Mouse (Mus musculus) spleen, adult 12 weeks (tissue): ENCODE measurements around the gene Eefsec.

ENCODE experiments used
- DNase-seq: peaks from one replicate; pipeline ENCODE4 v3.0.0; 2022; ENCODE audit warnings: low spot score

The Eefsec gene

GRCm38 (mm10) chr6:88260645-88261044, 185.7 kb downstream of the Eefsec start:
- DNase-seq, result no peak

GRCm38 (mm10) chr6:88259621-88260020, 186.7 kb downstream of the Eefsec start:
- no peak for DNase-seq

DNA sequence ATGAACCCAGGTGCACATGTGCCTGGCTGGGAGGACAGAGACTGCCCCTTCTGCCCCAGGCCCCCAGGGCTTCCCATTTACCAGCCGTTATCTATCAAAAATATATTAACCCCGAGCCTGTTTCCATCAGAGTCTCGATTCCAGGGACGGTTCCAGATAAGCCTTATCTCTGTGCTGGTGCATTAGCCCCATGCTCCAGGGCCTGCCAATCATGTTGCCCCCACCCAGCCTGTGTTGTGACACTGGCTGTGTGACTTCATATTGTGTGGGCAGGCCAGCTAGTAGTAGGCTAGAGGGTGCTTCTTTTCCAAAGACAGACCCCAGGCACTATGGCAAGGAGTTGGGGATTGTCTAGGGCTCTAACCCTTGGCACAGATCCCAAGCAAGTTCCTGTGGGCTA, 190.9 kb downstream of the Eefsec start:
- DNase-seq, result no peak

DNA sequence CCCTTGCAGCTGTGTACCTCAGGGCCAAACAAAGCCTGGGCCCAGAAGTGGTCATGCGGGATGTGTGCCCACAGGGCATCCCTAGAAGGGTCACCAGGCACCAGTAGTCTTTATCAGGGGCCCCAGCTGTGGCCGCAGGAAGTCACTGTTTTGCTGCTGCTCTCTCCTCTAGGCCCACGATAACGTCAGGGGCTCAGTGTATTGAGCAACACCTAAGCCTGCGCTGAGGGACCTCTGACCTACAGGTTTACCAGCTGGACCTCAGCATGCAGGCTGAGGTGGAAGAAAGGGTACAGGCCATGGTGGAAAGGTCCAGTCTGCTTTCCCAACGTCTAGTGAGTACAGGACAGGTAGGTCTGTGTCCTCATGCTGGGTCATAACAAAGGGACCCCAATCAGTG, 192.3 kb downstream of the Eefsec start:
- no peak for DNase-seq

GRCm38 (mm10) chr6:88251798-88252478, 194.4 kb downstream of the Eefsec start:
- DNase-seq, result no peak

- DNase-seq, result no peak
These were observed 194.9 kb downstream of the Eefsec start for GRCm38 (mm10) chr6:88251396-88251795.

GRCm38 (mm10) chr6:88249231-88249630, 197.1 kb downstream of the Eefsec start:
- no peak for DNase-seq

GRCm38 (mm10) chr6:88242604-88243003, 203.7 kb downstream of the Eefsec start:
- no peak for DNase-seq

DNA sequence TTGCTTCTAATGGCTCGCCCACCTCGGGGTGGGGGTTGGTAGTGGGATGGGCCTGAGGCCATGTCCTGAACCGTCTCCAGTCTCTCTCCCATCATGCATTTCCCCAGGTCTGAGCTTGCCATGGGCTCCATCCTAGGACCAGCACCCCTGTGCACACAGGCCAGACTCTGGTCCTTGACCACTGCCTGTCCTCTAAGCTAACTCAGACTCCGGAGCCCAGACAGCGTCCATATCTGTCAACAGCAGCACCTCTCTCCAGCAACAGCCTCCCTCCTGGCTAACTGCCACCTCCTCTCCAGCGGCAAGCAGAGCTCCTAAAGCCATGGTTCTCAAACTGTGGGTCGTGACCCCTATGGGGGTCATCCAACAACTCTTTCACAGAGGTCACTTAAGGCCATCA, 209.8 kb downstream of the Eefsec start:
- no peak for DNase-seq

- no peak for DNase-seq
These were observed 210.4 kb downstream of the Eefsec start for GRCm38 (mm10) chr6:88235983-88236382.

DNA sequence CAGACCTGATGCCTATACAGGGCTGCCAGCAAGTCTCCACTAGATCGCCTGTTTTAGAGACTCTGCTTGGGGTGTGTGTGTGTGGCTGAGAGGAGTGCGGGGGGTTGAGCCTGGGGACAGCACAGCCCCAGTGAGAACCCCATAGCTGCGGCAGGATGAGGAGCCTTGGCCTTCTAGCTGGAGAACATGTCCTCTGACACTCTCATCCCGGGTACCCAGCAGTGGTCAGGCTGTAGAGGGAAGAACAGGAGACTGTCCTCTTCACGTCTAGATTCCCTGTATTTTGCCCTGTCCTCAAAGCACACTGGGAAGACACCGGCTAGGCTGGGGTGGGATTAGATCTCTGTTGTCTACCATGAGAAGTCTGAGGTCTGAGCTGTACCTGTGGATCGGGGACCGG, 210.9 kb downstream of the Eefsec start:
- DNase-seq, result no peak

GRCm38 (mm10) chr6:88233996-88234395, 212.3 kb downstream of the Eefsec start:
- DNase-seq, result no peak

GRCm38 (mm10) chr6:88232221-88232620, 214.1 kb downstream of the Eefsec start:
- no peak for DNase-seq

- no peak for DNase-seq
These were observed 214.5 kb downstream of the Eefsec start for GRCm38 (mm10) chr6:88231821-88232220.

- DNase-seq, result no peak
These were observed 217.1 kb downstream of the Eefsec start for GRCm38 (mm10) chr6:88229221-88229620.

DNA sequence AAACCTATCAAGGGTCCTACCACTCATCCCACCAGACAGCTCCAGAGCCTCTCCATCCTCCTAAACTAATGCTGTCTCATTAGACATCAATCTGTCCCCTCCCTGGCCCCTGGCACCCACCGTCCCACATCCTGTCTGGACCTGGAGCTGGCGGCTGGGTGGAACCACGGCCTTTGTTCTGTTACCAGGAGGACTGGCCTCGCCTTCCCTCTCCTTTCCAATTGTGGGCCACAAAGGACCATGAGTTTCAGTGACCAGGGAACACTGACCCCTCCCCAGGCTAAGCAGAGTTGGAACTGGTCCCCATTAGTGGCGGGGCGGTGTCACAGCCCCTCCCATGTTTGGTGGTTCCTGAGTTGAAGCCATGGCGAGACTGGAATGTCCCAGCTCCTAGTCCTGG, 218.8 kb downstream of the Eefsec start:
- no peak for DNase-seq

DNA sequence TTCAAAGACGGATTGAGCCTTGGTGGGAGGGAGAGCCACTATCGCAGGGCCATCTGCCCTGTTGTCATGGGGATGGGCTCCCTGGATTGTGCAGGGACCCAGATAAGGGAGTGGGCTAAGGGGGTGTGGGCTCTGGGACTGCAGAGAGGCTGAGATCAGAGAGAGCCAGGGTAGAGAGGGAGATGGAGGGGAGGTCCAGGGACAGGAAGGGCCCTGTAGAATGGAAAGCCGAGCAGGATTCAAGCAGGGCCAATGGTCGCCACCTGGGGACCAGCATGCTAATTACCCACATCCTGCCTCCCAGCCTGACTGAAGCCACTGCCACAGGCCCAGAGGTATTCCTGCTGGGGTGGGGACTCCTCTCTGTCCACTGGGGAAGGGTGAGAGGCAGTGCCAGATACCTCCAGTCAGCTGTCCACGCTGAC, 219.8 kb downstream of the Eefsec start:
- no peak for DNase-seq

- no peak for DNase-seq
These were observed 224.4 kb downstream of the Eefsec start, which contains the start of gene Dnajb8 for GRCm38 (mm10) chr6:88221968-88222367. Gene Dnajb8, plus strand, starts transcription at chr6:88222268.

DNA sequence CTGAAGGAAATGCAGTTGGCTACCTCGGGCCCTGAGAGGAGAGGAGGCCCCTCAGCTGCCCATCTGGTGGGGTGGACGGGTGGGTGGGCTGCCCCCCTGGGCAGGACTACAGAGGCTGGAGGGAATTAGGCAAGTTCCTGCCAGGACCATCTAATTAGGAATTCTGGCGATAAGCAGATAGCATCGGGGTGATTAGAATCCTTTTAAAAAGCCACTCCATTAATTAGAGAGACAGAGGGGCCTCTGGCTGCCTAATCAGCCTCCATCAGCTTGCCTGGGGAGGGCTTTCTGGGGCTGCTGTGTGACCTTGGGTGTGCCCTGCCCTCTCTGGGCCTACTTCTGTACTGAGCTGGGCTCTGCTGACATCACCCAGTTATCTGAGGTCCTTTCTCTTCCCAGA, 227.2 kb downstream of the Eefsec start:
- DNase-seq, result no peak

DNA sequence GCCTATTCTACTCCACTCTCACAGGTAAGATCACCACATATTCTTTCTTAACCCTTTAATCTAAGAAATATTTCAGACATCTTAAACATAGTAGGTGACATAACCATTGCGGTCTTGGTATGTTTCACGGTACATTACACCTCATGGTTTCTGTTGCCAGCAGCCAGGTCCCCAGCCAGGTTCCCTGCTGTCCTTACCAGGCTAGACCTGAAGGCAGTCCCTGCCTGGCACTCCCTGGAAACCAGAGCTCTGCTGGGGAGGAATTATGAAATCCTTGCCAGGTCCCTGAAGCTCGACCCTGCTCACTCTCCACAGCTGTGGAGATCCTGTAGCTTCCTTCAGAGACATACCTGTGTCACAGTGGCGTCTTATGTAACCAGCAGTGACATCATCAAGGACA, 230.1 kb downstream of the Eefsec start:
- DNase-seq, result no peak

GRCm38 (mm10) chr6:88215797-88216196, 230.5 kb downstream of the Eefsec start:
- DNase-seq, result no peak

DNA sequence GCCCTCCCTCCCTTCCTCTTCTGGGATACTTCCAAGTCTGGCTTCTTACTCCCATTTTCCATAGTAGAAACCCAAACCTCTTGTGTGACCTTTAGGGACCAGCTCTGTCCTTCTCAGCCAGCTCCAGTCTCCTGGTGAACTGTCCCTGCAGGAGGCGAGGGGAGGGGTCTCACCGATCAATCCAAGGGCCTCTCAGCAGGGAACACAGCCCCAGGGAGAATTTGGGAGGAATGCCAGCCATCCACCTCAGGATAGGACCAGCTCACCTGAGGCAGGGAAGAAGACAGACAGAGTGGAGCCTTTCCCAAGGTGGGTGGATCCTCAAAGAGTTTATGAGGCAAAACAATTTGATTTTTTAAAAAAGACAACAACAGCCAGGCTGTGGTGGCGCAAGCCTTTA, 236.2 kb downstream of the Eefsec start:
- DNase-seq, result no peak

DNA sequence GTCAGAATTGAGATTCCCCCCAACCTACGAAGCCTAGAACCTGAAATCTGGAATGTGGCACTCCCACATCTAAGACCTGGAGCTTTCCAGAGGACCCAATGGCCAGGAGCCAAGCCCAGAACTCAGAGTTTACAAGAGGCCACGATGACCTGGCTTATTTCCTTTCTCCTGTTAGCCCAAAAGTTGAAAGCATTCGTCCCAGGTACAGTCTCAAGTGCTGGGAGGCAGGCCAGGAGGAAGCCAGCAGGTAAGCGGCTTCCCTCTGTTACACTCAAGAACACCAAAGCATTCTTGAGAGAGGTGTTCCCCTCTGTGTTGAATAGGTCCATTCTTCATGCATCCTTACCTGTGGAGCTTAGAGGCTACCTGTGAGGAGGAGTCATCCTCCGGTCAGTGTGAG, 236.9 kb downstream of the Eefsec start:
- no peak for DNase-seq

- no peak for DNase-seq
These were observed 238.0 kb downstream of the Eefsec start for GRCm38 (mm10) chr6:88208321-88208720.
